Mouse (Mus musculus) heart, embryonic 13.5 days (tissue): ENCODE results near the gene Tor1aip2. TPM values are rescaled to one million over a fixed set of nuclear protein-coding genes. Genes with fewer than 3 reads are reported as not detected.
A peak's percentile ranks its signal among the peaks of the same experiment; 100 is the strongest.

Source experiments
- ATAC-seq: fragments of 200-750 bp; cut with Nextera tagmentation; 2 replicates; pipeline ENCODE4 v1.8.0; 2017; ENCODE audit warnings: moderate TSS enrichment; ENCODE audit not compliant: insufficient number of reproducible peaks, low FRiP score, low TSS enrichment; ENCODE audit errors: extremely low read depth
- H3K27ac ChIP-seq: fragments of 300-500 bp; sonication (generic); replicated peaks from 2 replicates; pipeline ENCODE4 v1.5.1; 2015; ENCODE audit warnings: moderate library complexity, mild to moderate bottlenecking, inconsistent platforms
- H3K27me3 ChIP-seq: fragments of 300-500 bp; sonication (generic); replicated peaks from 2 replicates; pipeline ENCODE4 v1.6.1; 2015; ENCODE audit warnings: mild to moderate bottlenecking, inconsistent platforms
- H3K36me3 ChIP-seq: fragments of 300-500 bp; sonication (generic); 2 replicates; pipeline ENCODE4 v1.6.1; 2015; ENCODE audit warnings: mild to moderate bottlenecking, inconsistent platforms
- H3K4me1 ChIP-seq: fragments of 300-500 bp; sonication (generic); 2 replicates; pipeline ENCODE4 v1.6.1; 2015; ENCODE audit warnings: inconsistent platforms
- H3K4me2 ChIP-seq: fragments of 300-500 bp; sonication (generic); 2 replicates; pipeline ENCODE4 v1.6.1; 2015; ENCODE audit warnings: inconsistent platforms, mild to moderate bottlenecking, moderate library complexity
- H3K4me3 ChIP-seq: fragments of 300-500 bp; sonication (generic); 2 replicates; pipeline ENCODE4 v1.5.1; 2015; ENCODE audit warnings: moderate library complexity, mild to moderate bottlenecking, inconsistent platforms
- H3K9ac ChIP-seq: fragments of 300-500 bp; sonication (generic); 2 replicates; pipeline ENCODE4 v1.6.1; 2015; ENCODE audit warnings: inconsistent platforms, mild to moderate bottlenecking, moderate library complexity
- H3K9me3 ChIP-seq: fragments of 300-500 bp; sonication (generic); 2 replicates; pipeline ENCODE4 v1.6.1; 2016; ENCODE audit warnings: inconsistent platforms
- WGBS: fragments of 180-500 bp; shearing (Covaris S2); methylation state at CpG from one replicate; pipeline ENCODE4 v1.1.7; 2015; ENCODE audit warnings: mixed read lengths; 5-methylcytosine and 5-hydroxymethylcytosine counted together
- polyA plus RNA-seq: library from polyadenylated mRNA; unstranded; fragments of >200 nt; fragmentation: Nextera tagmentation; extraction: Ambion mirVana; gene quantifications from 2 replicates; pipeline ENCODE4 v1.2.1, GENCODE M21; 2015

Gene Tor1aip2
- polyA plus RNA-seq = 76.6 and 81.5 TPM in 2 replicates

DNA sequence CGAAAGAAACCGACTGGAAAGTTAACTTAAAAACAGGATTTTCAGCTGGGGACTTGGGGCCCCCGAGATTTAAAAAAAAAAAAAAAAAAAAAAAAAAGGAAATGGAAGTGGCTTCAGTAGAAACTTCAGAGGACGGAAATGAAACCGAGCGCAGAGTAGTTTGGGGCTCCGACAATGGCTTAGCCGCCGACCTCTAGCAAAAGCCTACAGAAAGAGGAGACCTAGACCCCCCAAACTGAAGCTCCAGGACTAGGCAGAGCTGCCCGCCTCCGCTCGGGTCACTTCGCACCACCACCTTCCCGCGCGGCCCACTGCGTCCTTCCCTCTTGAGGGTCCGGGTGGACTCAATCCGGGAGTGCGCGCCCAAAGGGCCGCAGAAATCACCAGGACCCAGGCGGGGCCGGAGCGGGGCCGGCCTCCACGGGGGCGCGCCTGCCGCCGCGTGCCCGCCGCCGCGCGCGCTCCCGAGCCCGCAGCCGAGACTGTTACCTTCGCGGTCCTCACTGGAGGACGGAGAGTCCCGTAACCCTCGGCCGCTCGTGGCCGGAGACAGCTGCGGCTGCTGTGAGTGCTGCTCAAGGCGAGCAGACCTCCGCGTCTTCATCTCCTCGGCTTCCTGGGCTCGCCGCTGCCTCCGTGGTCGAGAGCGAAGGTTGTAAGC, at the start of gene Tor1aip2:
TSS of gene Tor1aip2 (plus strand) at position 135 of the 661 bp plus-strand sequence.
- Histone ChIP-seq H3K4me2 (peak within 1 kb of the TSS; percentile 75), H3K9ac (peak within 1 kb of the TSS; percentile 96), H3K4me3 (peak within 1 kb of the TSS; percentile 78), H3K9me3 (no peaks in the 10 kb centered on the region), H3K4me1 (peaks cover 24% of the 10 kb centered on the region), H3K27me3 (no peaks in the 10 kb centered on the region), H3K27ac (peak within 1 kb of the TSS; percentile 100), H3K36me3 (peaks cover 35% of the 10 kb centered on the region)
- under 1% methylated on average over 59 of the region's 59 CpGs for WGBS
- ATAC-seq = peak; percentile 64

GRCm38 (mm10) chr1:155987625-155988024, 47.6 kb upstream of the Tor1aip2 start:
- H3K4me2 ChIP-seq = no peak overlapping the region
- no peak for ATAC-seq
- no peak overlapping the region for H3K4me3 ChIP-seq
- H3K9me3 ChIP-seq = no peaks in the 10 kb centered on the region
- no peaks in the 10 kb centered on the region for H3K36me3 ChIP-seq
- H3K4me1 ChIP-seq = peaks cover 20% of the 10 kb centered on the region
- 73% methylated on average over 2 of the region's 2 CpGs for WGBS
- H3K27ac ChIP-seq = no peak overlapping the region
- no peak overlapping the region for H3K9ac ChIP-seq
- no peaks in the 10 kb centered on the region for H3K27me3 ChIP-seq

DNA sequence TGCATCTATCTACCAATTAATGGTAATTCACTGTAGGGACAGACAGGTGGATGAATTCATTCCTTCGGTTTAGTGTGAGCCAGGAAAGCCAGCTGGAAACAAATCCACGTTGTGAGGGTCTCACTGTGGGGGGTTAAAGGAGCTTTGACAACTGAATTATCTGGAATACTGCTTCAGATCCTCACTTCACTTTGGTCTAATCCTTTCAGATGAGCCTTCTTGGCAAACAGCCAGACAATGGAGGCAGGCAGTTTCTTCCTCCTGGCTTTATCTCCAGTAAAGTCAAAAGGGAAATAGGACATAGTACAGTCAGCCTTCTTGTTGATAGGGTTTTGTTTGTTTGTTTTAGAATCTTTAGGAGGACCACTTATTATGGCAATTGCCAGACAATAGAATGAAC, 45.8 kb upstream of the Tor1aip2 start:
- H3K4me1 ChIP-seq = peaks cover 20% of the 10 kb centered on the region
- H3K4me3 ChIP-seq = no peak overlapping the region
- no peaks in the 10 kb centered on the region for H3K36me3 ChIP-seq
- H3K9me3 ChIP-seq = no peaks in the 10 kb centered on the region
- no peaks in the 10 kb centered on the region for H3K27me3 ChIP-seq
- 16% methylated on average over 2 of the region's 2 CpGs for WGBS
- H3K27ac ChIP-seq = no peak overlapping the region
- no peak overlapping the region for H3K4me2 ChIP-seq
- H3K9ac ChIP-seq = no peak overlapping the region
- no peak for ATAC-seq

GRCm38 (mm10) chr1:155990391-155990790, 44.8 kb upstream of the Tor1aip2 start:
- H3K27ac ChIP-seq = peak overlapping the region; percentile 62
- ATAC-seq = no peak

GRCm38 (mm10) chr1:155994524-155994923, 40.7 kb upstream of the Tor1aip2 start:
- H3K9ac ChIP-seq = no peak overlapping the region

More at GRCm38 (mm10) chr1:155990391-155990790, 44.8 kb upstream of the Tor1aip2 start:
- no peaks in the 10 kb centered on the region for H3K36me3 ChIP-seq
- H3K27me3 ChIP-seq = no peaks in the 10 kb centered on the region
- H3K4me1 ChIP-seq = peaks cover 26% of the 10 kb centered on the region
- no peak overlapping the region for H3K4me3 ChIP-seq
- 29% methylated on average over 11 of the region's 11 CpGs for WGBS
- no peak overlapping the region for H3K9ac ChIP-seq
- no peaks in the 10 kb centered on the region for H3K9me3 ChIP-seq
- H3K4me2 ChIP-seq = peak overlapping the region; percentile 39

DNA sequence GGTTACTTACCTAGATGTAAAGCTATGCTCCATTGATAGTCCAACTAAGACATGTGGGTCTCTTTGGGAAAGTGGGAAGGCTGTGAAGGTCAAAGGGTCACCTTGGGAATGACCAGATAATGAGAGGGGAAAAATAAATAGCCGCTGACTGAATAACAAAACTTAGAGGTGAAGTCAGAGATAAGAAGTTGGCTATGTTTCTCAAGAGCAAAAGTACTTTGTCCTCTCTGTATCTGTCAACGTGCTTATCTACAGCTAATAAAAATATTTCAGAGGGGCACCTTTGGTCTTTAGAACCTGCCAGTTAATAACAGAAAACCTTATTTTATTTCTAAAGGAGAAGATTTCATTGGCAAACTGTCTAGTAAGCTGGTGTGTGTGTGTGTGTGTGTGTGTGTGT, 39.6 kb upstream of the Tor1aip2 start:
- H3K4me3 ChIP-seq = no peak overlapping the region
- H3K9ac ChIP-seq = no peak overlapping the region
- no peak overlapping the region for H3K27ac ChIP-seq
- 13% methylated on average over 2 of the region's 2 CpGs for WGBS
- no peaks in the 10 kb centered on the region for H3K36me3 ChIP-seq
- no peak for ATAC-seq
- peaks cover 16% of the 10 kb centered on the region for H3K4me1 ChIP-seq
- no peak overlapping the region for H3K4me2 ChIP-seq
- H3K9me3 ChIP-seq = no peaks in the 10 kb centered on the region
- no peaks in the 10 kb centered on the region for H3K27me3 ChIP-seq

More at GRCm38 (mm10) chr1:155994524-155994923, 40.7 kb upstream of the Tor1aip2 start:
- H3K36me3 ChIP-seq = no peaks in the 10 kb centered on the region
- WGBS = 53% methylated on average over 2 of the region's 2 CpGs
- H3K27me3 ChIP-seq = no peaks in the 10 kb centered on the region
- no peak overlapping the region for H3K27ac ChIP-seq
- no peak overlapping the region for H3K4me2 ChIP-seq
- ATAC-seq = no peak
- no peaks in the 10 kb centered on the region for H3K9me3 ChIP-seq
- H3K4me1 ChIP-seq = peaks cover 27% of the 10 kb centered on the region
- H3K4me3 ChIP-seq = no peak overlapping the region

- Histone ChIP-seq H3K9me3 (no peaks in the 10 kb centered on the region), H3K4me1 (peaks cover 9% of the 10 kb centered on the region), H3K4me2 (no peak overlapping the region), H3K4me3 (no peak overlapping the region), H3K27me3 (no peaks in the 10 kb centered on the region), H3K36me3 (peaks cover 29% of the 10 kb centered on the region), H3K9ac (no peak overlapping the region), H3K27ac (no peak overlapping the region)
- ATAC-seq = no peak
- 78% methylated on average over 8 of the region's 8 CpGs for WGBS
Measured at GRCm38 (mm10) chr1:156002366-156002765, 32.8 kb upstream of the Tor1aip2 start.

- Histone ChIP-seq H3K4me1 (peaks cover 9% of the 10 kb centered on the region), H3K9ac (no peak overlapping the region), H3K4me2 (no peak overlapping the region), H3K4me3 (no peak overlapping the region), H3K27ac (0 out of 2 replicates have a peak overlapping the region, but pooled peaks have one; percentile 15), H3K36me3 (peaks cover 37% of the 10 kb centered on the region), H3K9me3 (no peaks in the 10 kb centered on the region), H3K27me3 (no peaks in the 10 kb centered on the region)
- peak; percentile 37; the same call in 1 of the 2 replicates for ATAC-seq
- 57% methylated on average over 7 of the region's 7 CpGs for WGBS
Measured at GRCm38 (mm10) chr1:156003201-156003935, 31.8 kb upstream of the Tor1aip2 start.

- H3K9ac ChIP-seq = no peak overlapping the region
- 81% methylated on average over 11 of the region's 11 CpGs for WGBS
- no peaks in the 10 kb centered on the region for H3K27me3 ChIP-seq
- no peak overlapping the region for H3K4me3 ChIP-seq
- peaks cover 60% of the 10 kb centered on the region for H3K36me3 ChIP-seq
- H3K4me1 ChIP-seq = peaks cover 9% of the 10 kb centered on the region
- H3K9me3 ChIP-seq = no peaks in the 10 kb centered on the region
- ATAC-seq = no peak
- no peak overlapping the region for H3K4me2 ChIP-seq
- no peak overlapping the region for H3K27ac ChIP-seq
Measured at GRCm38 (mm10) chr1:156005906-156006305, 29.3 kb upstream of the Tor1aip2 start.

- no peaks in the 10 kb centered on the region for H3K4me1 ChIP-seq
- H3K9me3 ChIP-seq = no peaks in the 10 kb centered on the region
- H3K9ac ChIP-seq = no peak overlapping the region
- H3K4me3 ChIP-seq = no peak overlapping the region
- no peak overlapping the region for H3K4me2 ChIP-seq
- H3K27me3 ChIP-seq = no peaks in the 10 kb centered on the region
- no peak overlapping the region for H3K27ac ChIP-seq
- 81% methylated on average over 1 of the region's 1 CpGs for WGBS
- H3K36me3 ChIP-seq = peaks cover 78% of the 10 kb centered on the region
- ATAC-seq = no peak
Measured at GRCm38 (mm10) chr1:156009003-156009402, 26.2 kb upstream of the Tor1aip2 start.

DNA sequence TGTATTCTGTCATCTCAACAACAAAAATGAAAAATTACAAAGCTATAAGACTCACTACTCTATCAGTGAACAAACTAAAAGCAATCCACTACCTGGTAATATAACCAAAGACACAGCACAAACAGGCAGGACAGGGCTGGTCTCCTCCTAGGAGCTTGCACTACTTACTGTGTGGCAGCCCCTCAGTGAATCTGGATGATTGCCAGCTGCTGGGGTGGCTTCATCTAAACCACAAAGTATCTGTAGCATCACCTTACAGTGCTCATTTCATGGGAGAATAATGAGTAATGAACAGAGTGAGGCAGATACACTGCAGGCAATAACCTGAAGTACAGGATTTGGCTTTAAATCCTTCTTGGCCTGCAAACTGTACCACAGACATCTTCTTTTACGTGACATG, 15.4 kb upstream of the Tor1aip2 start:
- Histone ChIP-seq H3K4me1 (no peaks in the 10 kb centered on the region), H3K27ac (no peak overlapping the region), H3K36me3 (peaks cover 82% of the 10 kb centered on the region), H3K9ac (no peak overlapping the region), H3K4me2 (no peak overlapping the region), H3K27me3 (no peaks in the 10 kb centered on the region), H3K9me3 (no peaks in the 10 kb centered on the region), H3K4me3 (no peak overlapping the region)
- no peak for ATAC-seq
- WGBS = 93% methylated on average over 1 of the region's 1 CpGs
